Mouse (Mus musculus): Measurements from ENCODE around the gene Kcne2. TPM values are rescaled to one million over a fixed set of nuclear protein-coding genes. Genes with fewer than 3 reads are reported as not detected.

Gene Kcne2
- total and polyA plus RNA-seq, 2 experiments from 2014 or later = 1.5 to 10.2 TPM

DNA sequence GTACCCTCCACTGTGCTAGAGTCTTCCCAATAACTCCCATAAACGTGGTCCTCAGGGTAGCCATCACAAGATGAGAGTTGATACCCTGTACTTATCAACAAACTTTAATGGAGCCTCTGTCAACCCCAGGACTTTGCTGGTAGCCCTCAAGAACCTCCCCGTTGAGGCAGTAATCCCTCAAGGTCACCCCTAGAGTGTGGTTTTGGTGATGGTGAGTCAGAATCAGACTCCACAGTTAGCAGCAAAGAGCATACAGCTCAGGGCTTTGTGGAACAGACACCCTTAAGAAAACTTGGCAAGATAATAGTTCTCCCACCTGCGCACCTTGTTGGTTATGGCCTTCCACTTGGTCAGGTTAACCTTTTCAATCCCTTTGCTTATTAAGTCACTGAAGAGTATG is 28.2 kb downstream of the Kcne2 start:
- no peak overlapping the region for H3K4me2 ChIP-seq (ENCODE audit: low read depth)
- no peaks in the 10 kb centered on the region for H3K4me1 ChIP-seq (ENCODE audit: insufficient read depth)
- TF ChIP-seq CTCF (IDR thresholded peaks at IDR 0.05; ENCODE audit: low read depth) = no peak
- no peak for DNase-seq
- WGBS = 91% methylated on average over 3 of the region's 3 CpGs
- no peaks in the 10 kb centered on the region for H3K9me3 ChIP-seq (ENCODE audit: low read length)
- H3K27me3 ChIP-seq (ENCODE audit: insufficient read depth, low read length) = no peaks in the 10 kb centered on the region
- no peak overlapping the region for H3K4me3 ChIP-seq (ENCODE audit: low read depth, low read length)
- no peaks in the 10 kb centered on the region for H3K36me3 ChIP-seq (ENCODE audit: insufficient read depth)
- no peak overlapping the region for H3K27ac ChIP-seq (ENCODE audit: low read depth, low read length)
- no peak for ATAC-seq
- H3K9ac ChIP-seq = no peak overlapping the region

DNA sequence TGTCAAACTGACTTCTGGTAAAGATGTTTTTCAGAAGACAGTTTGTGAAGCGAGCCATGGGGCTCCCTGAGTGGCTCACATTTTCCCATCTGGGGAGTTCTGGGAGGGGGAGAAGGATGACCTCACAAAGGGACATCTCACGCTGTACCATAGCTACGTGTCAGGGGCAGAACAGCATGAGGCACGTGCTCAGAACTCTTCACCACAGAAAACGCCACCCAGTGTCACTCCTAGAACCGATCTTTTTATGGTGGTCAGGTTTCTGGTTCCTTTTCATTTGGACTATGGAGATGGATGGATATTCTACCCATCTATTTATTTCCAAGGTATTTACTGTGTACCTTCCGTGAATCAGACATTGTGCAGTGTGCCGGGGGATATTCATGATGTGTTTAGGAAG is 29.2 kb downstream of the Kcne2 start, which contains the start of gene Fam243:
Gene Fam243, minus strand, starts transcription at position 101 of the 400 bp plus-strand sequence.
- Histone ChIP-seq H3K9me3 (ENCODE audit: low read length) (no peaks in the 10 kb centered on the region), H3K4me2 (ENCODE audit: low read depth) (no peak within 1 kb of the TSS), H3K4me1 (ENCODE audit: insufficient read depth) (no peaks in the 10 kb centered on the region), H3K9ac (no peak within 1 kb of the TSS), H3K27me3 (ENCODE audit: insufficient read depth, low read length) (no peaks in the 10 kb centered on the region), H3K36me3 (ENCODE audit: insufficient read depth) (no peaks in the 10 kb centered on the region), H3K27ac (ENCODE audit: low read depth, low read length) (no peak within 1 kb of the TSS), H3K4me3 (ENCODE audit: low read depth, low read length) (no peak within 1 kb of the TSS)
- TF ChIP-seq CTCF (IDR thresholded peaks at IDR 0.05; ENCODE audit: low read depth) = no peak
- DNase-seq = no peak
- ATAC-seq = no peak
- 88% methylated on average over 8 of the region's 8 CpGs for WGBS

DNA sequence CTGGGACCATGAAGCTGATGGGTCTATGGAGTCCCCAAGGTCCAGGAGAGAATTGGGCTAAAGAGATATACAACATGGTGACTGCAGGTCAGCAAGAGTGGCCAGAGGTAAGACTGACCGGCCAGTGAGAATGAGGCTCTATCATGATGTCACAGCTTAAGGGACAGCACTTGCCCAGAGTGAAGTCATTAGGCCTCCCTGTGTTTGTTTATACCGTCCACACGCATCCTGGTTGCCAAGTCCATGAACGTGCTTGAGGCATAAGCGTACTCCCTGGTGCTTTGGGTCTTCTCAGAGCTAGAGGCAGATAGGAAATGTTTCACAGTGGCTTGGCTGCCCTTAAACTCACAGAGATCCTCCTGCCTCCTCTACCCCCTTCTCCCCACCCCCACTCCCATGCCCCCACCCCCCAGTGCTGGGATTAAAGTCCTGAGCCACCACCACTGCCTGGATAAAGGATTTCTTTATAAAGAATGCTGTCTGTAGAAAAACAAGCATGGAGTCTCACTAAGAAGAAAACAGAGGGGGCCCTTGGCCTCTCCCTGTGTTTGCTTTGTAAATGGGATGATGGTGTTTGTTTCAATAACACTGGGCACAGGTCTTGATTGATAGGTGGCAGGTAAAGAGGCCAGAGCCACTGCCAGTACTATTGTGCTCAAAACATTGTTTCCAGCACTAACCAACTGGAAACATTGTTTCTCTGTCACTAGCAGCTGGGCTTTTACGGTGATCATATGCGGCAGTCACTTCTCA is 32.3 kb downstream of the Kcne2 start:
- WGBS = 20% methylated on average over 7 of the region's 7 CpGs

DNA sequence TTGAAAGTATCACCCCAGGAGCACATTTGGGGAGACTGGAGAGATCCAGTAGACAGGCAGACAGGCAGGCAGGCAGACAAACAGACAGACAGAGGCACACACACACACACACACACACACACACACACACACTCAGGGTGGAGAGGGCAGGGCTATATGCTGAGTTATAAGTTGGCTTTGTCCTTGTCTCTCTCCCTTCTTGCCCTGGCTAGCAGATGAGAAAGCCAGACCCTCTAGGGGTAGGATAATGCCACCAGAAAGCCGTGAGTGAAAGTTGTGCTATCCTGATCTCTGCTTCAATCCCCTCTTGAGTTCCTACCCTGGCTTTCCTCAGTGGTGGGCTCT is 32.8 kb downstream of the Kcne2 start:
- 40% methylated on average over 1 of the region's 1 CpGs for WGBS
- Histone ChIP-seq H3K27me3 (ENCODE audit: insufficient read depth, low read length) (no peaks in the 10 kb centered on the region), H3K27ac (ENCODE audit: low read depth, low read length) (no peak overlapping the region), H3K36me3 (ENCODE audit: insufficient read depth) (no peaks in the 10 kb centered on the region), H3K4me3 (ENCODE audit: low read depth, low read length) (no peak overlapping the region), H3K9me3 (ENCODE audit: low read length) (no peaks in the 10 kb centered on the region), H3K4me1 (ENCODE audit: insufficient read depth) (no peaks in the 10 kb centered on the region), H3K9ac (no peak overlapping the region), H3K4me2 (ENCODE audit: low read depth) (no peak overlapping the region)
- ATAC-seq (no peak), DNase-seq (no peak)
- no peak for TF ChIP-seq CTCF (IDR thresholded peaks at IDR 0.05; ENCODE audit: low read depth)

More for the DNA sequence above, 32.3 kb downstream of the Kcne2 start:
- Histone ChIP-seq H3K9me3 (ENCODE audit: low read length) (no peaks in the 10 kb centered on the region), H3K27ac (ENCODE audit: low read depth, low read length) (no peak overlapping the region), H3K4me2 (ENCODE audit: low read depth) (no peak overlapping the region), H3K4me1 (ENCODE audit: insufficient read depth) (no peaks in the 10 kb centered on the region), H3K27me3 (ENCODE audit: insufficient read depth, low read length) (no peaks in the 10 kb centered on the region), H3K9ac (no peak overlapping the region), H3K4me3 (ENCODE audit: low read depth, low read length) (no peak overlapping the region), H3K36me3 (ENCODE audit: insufficient read depth) (no peaks in the 10 kb centered on the region)
- no peak for TF ChIP-seq CTCF (IDR thresholded peaks at IDR 0.05; ENCODE audit: low read depth)
- ATAC-seq (0 out of 2 replicates have a peak, but pooled peaks have one; percentile 20), DNase-seq (no peak)

DNA sequence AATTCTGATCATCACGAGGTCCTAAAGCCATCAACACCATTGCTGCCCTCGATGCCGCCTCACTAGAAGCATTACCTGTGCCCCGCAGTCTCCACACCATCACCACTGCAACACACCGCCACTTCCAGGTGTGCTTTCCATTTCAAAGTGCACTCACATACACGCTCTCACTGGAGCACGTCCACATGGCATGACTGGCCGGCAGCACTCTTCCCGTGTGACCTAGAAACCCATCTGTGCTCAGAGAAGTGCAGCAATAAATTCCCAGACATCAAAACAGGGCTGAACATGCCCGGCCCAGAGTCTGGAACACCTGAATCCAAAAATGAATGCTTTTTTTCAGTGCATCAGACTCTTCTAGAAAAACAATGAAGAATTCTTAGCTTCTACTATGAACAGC is 35.7 kb downstream of the Kcne2 start:
- ATAC-seq (no peak), DNase-seq (no peak)
- TF ChIP-seq CTCF (IDR thresholded peaks at IDR 0.05; ENCODE audit: low read depth) = no peak
- Histone ChIP-seq H3K27ac (ENCODE audit: low read depth, low read length) (no peak overlapping the region), H3K27me3 (ENCODE audit: insufficient read depth, low read length) (no peaks in the 10 kb centered on the region), H3K4me1 (ENCODE audit: insufficient read depth) (no peaks in the 10 kb centered on the region), H3K9me3 (ENCODE audit: low read length) (no peaks in the 10 kb centered on the region), H3K4me2 (ENCODE audit: low read depth) (no peak overlapping the region), H3K9ac (no peak overlapping the region), H3K4me3 (ENCODE audit: low read depth, low read length) (no peak overlapping the region), H3K36me3 (ENCODE audit: insufficient read depth) (no peaks in the 10 kb centered on the region)
- WGBS = 92% methylated on average over 10 of the region's 10 CpGs

DNA sequence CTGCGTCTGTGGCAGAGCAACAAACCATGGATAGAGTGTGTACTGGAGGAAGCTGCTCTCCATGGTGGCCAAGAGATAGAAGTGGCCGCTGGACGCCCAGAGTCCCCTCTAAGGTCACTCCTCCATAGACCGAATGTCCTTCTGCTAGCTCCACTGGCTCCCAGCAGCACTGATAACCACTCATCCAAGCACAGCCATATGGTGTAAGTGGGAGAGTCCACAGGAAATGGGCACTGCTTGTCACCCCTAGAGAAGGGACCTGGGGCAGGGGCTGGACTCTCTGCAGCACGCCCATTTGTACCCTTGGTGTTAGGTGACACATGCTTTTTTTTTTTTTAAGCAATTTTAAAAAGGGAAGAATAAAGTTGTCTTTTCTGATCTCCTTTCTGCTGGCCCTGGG is 38.8 kb downstream of the Kcne2 start:
- 83% methylated on average over 5 of the region's 5 CpGs for WGBS
- TF ChIP-seq CTCF (IDR thresholded peaks at IDR 0.05; ENCODE audit: low read depth) = no peak
- ATAC-seq = no peak
- H3K4me3 ChIP-seq (ENCODE audit: low read depth, low read length) = no peak overlapping the region
- no peak for DNase-seq
- no peaks in the 10 kb centered on the region for H3K9me3 ChIP-seq (ENCODE audit: low read length)
- H3K27me3 ChIP-seq (ENCODE audit: insufficient read depth, low read length) = no peaks in the 10 kb centered on the region
- no peak overlapping the region for H3K4me2 ChIP-seq (ENCODE audit: low read depth)
- H3K36me3 ChIP-seq (ENCODE audit: insufficient read depth) = no peaks in the 10 kb centered on the region
- H3K27ac ChIP-seq (ENCODE audit: low read depth, low read length) = no peak overlapping the region
- H3K4me1 ChIP-seq (ENCODE audit: insufficient read depth) = no peaks in the 10 kb centered on the region
- H3K9ac ChIP-seq = no peak overlapping the region

DNA sequence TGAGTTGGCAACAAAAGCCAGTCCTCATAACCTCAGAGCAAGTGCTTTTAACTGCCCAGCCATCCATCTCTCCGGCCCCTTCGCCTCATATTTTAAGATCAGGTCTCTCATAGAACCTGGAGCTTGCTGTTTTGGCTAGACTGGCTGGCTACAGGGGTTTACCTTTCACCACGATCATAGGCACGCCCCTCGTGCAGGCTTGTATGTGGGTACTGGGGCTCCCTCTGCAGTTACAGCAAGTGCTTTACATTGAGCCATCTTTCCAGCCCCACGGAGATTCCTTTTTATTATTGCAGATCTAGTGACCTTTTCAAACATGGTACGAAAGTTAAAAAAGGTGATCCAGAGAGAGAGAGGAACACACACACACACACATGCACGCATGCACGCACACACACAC is 42.4 kb downstream of the Kcne2 start:
- H3K36me3 ChIP-seq (ENCODE audit: insufficient read depth) = no peaks in the 10 kb centered on the region
- H3K4me3 ChIP-seq (ENCODE audit: low read depth, low read length) = no peak overlapping the region
- no peak overlapping the region for H3K4me2 ChIP-seq (ENCODE audit: low read depth)
- H3K9me3 ChIP-seq (ENCODE audit: low read length) = no peaks in the 10 kb centered on the region
- TF ChIP-seq CTCF (IDR thresholded peaks at IDR 0.05; ENCODE audit: low read depth) = peak; percentile 13; the same call in 1 of the 2 replicates
- no peak for DNase-seq
- no peak for ATAC-seq
- no peak overlapping the region for H3K9ac ChIP-seq
- 66% methylated on average over 9 of the region's 9 CpGs for WGBS
- no peaks in the 10 kb centered on the region for H3K4me1 ChIP-seq (ENCODE audit: insufficient read depth)
- H3K27me3 ChIP-seq (ENCODE audit: insufficient read depth, low read length) = no peaks in the 10 kb centered on the region
- no peak overlapping the region for H3K27ac ChIP-seq (ENCODE audit: low read depth, low read length)
